Mouse (Mus musculus) C2C12 (cell line): Measurements from ENCODE around the gene Gm266.
"Not testable (repeated sequence)": the region's sequence is repeated elsewhere in the genome, so short reads cannot be mapped to it uniquely, and the experiment has no call there.

Experiments
- CTCF ChIP-seq: IDR thresholded peaks from one replicate; pipeline ENCODE4 v1.5.1; 2011; ENCODE audit not compliant: control insufficient read depth, insufficient read depth, insufficient read length
- FOSL1 ChIP-seq: IDR thresholded peaks from one replicate; pipeline ENCODE4 v1.8.0; 2011; ENCODE audit warnings: mild to moderate bottlenecking, low read length; ENCODE audit not compliant: poor library complexity, insufficient read depth, severe bottlenecking
- MAX ChIP-seq: IDR thresholded peaks from one replicate; pipeline ENCODE4 v1.6.1; 2011; ENCODE audit warnings: mild to moderate bottlenecking, control low read depth
- MYOD1 ChIP-seq: IDR thresholded peaks from one replicate; pipeline ENCODE4 v1.6.1; 2011; ENCODE audit warnings: low read depth; ENCODE audit not compliant: control insufficient read depth, insufficient read length
- MYOG ChIP-seq: IDR thresholded peaks from one replicate; pipeline ENCODE4 v1.6.1; 2011; ENCODE audit not compliant: control insufficient read depth, insufficient read length; ENCODE audit errors: extremely low read depth
- USF1 ChIP-seq: IDR thresholded peaks from one replicate; pipeline ENCODE4 v1.6.1; 2011; ENCODE audit warnings: low read depth, mild to moderate bottlenecking, control low read depth, moderate library complexity

DNA sequence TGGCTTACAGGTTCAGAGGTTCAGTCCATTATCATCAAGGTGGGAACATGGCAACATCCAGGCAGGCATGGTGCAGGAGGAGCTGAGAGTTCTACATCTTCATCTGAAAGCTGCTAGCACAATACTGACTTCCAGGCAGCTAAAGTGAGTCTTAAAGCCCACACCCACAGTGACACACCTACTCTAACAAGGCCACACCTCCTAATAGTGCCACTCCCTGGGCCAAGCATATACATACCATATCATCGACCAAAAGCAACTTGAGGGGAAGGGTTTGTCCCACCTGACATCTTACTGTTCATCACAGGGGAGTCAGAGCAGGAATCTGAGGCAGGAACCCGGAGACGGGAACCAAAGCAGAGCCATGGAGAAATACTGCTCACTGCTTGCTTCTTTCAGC lies 22.8 kb upstream of the Gm266 start:
- TF ChIP-seq CTCF, FOSL1, MYOG, MAX, MYOD1, USF1: not testable (repeated sequence)
